Mouse (Mus musculus): Measurements from ENCODE around the gene Vav2. TPM values are rescaled to one million over a fixed set of nuclear protein-coding genes. Genes with fewer than 3 reads are reported as not detected.

Vav2 gene
- polyA plus RNA-seq (2012; rRNA removed): 30.9 and 32.7 TPM in 2 replicates

DNA sequence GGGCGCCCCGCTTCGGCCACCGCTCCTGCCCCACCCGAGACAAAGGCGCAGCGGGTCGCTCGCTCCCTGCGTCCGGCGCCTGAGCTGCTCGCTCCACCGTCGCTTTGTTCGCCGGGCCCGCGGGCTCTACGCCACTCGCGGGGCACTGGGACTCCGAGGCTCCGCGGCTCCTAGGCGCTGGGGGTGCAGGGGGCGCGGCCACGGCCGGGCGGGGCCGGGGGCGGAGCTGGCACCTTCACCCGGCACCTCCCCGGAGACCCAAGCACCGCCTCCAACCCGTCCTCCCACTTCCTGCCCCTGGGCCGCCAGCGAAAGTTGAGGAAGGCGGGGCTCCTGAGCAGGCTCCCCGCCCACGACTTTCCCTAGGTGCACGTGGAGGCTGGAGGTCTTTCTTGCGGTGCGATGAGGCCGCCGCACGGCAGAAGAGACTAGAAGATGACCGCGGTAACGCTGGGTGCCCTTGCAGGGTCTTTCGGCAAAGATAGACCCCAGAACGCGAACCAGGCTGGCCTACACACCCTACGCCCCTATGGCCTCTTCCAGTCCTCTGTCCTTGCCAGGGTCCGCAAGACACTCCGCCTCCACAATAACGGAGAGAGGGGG lies at the start of gene Vav2:
TSS of gene Vav2 (minus strand) at position 179 of the 603 bp plus-strand sequence.
- TF ChIP-seq POLR2A (IDR thresholded peaks at IDR 0.05; ENCODE audit: borderline replicate concordance, extremely low read depth, low read depth, low read length) (peak; percentile 48; the same call in 1 of the 2 replicates), CTCF (IDR thresholded peaks at IDR 0.05; ENCODE audit: insufficient read depth, low read length) (no peak)
- Histone ChIP-seq H3K4me1 (ENCODE audit: control insufficient read depth, insufficient read depth, low read length) (peaks cover 3% of the 10 kb centered on the region), H3K4me3 (replicated peaks; ENCODE audit: extremely low read depth, low read depth, low read length) (peak within 1 kb of the TSS; percentile 88)
- peak; percentile 88 for DNase-seq
- WGBS: under 1% methylated on average over 57 of the region's 58 CpGs

GRCm38 (mm10) chr2:27475495-27476302 lies 48.9 kb upstream of the Vav2 start:
- under 1% methylated on average over 96 of the region's 96 CpGs for WGBS
- peaks cover 10% of the 10 kb centered on the region for H3K4me1 ChIP-seq (ENCODE audit: control insufficient read depth, insufficient read depth, low read length)

DNA sequence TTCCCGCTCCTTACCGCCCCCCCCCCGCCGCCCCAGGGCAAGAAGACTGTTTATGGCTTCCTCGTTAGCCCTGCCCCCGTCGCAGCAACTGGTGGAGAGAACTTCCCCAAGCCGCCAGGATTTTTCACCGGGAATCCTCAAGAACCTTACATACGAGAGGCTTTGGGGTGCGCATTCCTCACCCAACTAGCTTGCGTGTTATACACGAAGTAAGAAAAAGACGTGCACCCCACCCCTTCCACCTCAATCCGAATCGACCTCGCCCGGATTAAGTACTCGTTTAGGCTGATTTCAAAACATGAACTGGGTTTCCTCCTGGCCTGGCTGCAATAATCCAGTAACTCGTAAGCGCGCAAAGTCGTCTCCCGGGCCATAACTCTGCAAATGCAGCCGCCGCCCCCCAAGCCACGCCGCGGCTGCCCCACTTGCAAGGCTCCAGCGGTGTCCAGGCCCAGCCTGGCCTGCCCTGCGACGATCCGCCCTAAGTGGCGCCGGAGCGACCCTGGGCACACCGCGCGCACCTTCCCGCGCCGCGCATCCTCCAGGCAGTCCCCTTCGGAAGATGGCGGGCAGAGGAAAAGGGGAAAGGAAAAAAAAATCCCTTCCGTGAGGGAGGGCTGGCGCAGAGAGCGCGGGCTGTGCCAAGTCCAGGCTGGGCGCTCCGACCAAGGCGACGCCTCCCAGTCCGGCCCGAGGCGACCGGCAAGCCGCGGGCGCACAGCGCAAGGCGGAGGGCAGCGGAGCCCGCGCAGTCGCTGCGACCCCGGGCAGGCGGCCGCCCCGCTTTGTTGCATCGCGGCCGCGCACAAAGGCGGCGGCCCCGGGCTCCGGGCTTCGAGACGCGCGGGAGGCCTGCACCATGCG lies 48.0 kb upstream of the Vav2 start:
- peak overlapping the region; percentile 93 for H3K4me3 ChIP-seq (replicated peaks; ENCODE audit: extremely low read depth, low read depth, low read length)
- peaks cover 14% of the 10 kb centered on the region for H3K4me1 ChIP-seq (ENCODE audit: control insufficient read depth, insufficient read depth, low read length)
- no peak for TF ChIP-seq CTCF (IDR thresholded peaks at IDR 0.05; ENCODE audit: insufficient read depth, low read length)
- no peak for TF ChIP-seq POLR2A (IDR thresholded peaks at IDR 0.05; ENCODE audit: borderline replicate concordance, extremely low read depth, low read depth, low read length)
- under 1% methylated on average over 84 of the region's 84 CpGs for WGBS
- DNase-seq: peak; percentile 58

More at GRCm38 (mm10) chr2:27475495-27476302, 48.9 kb upstream of the Vav2 start:
- peak; percentile 86 for DNase-seq
- TF ChIP-seq POLR2A (IDR thresholded peaks at IDR 0.05; ENCODE audit: borderline replicate concordance, extremely low read depth, low read depth, low read length) (peak; percentile 86; the same call in 1 of the 2 replicates), CTCF (IDR thresholded peaks at IDR 0.05; ENCODE audit: insufficient read depth, low read length) (no peak)
- H3K4me3 ChIP-seq (replicated peaks; ENCODE audit: extremely low read depth, low read depth, low read length): peak overlapping the region; percentile 93

DNA sequence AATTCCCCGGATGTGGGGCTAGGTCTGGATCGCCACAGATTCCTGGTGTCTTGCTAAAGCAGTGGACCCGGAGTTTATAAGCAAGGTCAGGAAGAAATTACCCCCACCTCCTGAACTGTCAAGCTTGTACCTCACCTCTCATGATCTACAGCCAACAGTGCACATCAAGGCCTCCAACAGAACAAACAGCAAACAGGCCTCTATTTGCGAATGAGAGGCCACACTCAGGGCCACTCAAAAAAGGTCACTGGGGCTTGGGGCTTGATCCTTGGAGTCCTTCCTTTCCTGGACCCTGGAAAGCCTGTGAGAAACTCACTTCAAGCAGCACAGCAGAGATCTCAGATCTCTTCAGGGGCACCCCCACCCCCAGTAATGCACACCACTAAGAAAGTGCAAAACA lies 47.1 kb upstream of the Vav2 start:
- TF ChIP-seq CTCF (IDR thresholded peaks at IDR 0.05; ENCODE audit: insufficient read depth, low read length) (no peak), POLR2A (IDR thresholded peaks at IDR 0.05; ENCODE audit: borderline replicate concordance, extremely low read depth, low read depth, low read length) (no peak)
- peaks cover 14% of the 10 kb centered on the region for H3K4me1 ChIP-seq (ENCODE audit: control insufficient read depth, insufficient read depth, low read length)
- DNase-seq: no peak
- H3K4me3 ChIP-seq (replicated peaks; ENCODE audit: extremely low read depth, low read depth, low read length): peak overlapping the region; percentile 11
- WGBS: 20% methylated on average over 4 of the region's 4 CpGs

DNA sequence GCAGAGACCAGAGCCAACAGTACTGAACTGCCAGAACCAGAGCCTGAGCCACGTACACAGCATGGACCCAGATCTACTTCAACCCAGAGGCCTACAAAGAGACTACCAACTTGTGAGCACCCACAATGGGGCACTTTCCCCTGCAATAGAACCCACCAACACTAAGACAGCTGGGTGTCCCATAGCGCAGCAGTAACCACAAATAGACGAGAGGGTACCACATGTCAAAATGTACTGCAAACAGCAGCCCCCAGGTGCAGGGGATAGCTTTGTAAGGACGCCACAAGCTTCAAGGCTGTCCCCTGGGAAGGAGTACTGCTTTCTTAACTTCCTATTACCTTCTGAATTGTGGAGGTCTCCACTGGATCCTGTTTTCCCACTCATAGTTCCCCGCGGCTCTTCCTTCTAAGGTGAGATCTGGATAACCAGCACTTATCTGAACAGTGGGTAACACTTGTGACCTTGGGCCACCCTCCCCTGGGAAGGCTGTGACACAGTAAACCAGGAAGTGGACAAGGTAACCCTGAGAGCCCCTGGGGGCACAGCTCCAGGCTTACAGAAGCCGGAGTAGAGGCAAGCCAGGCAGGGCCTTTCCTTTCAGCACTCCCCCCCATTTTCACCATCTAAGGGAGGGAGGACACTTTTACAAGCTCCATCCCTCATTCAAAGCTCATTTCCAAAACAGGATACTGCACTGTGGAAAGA lies 46.4 kb upstream of the Vav2 start:
- DNase-seq: no peak
- TF ChIP-seq POLR2A (IDR thresholded peaks at IDR 0.05; ENCODE audit: borderline replicate concordance, extremely low read depth, low read depth, low read length) (no peak), CTCF (IDR thresholded peaks at IDR 0.05; ENCODE audit: insufficient read depth, low read length) (no peak)
- H3K4me1 ChIP-seq (ENCODE audit: control insufficient read depth, insufficient read depth, low read length): peaks cover 14% of the 10 kb centered on the region
- 55% methylated on average over 7 of the region's 7 CpGs for WGBS
- no peak overlapping the region for H3K4me3 ChIP-seq (replicated peaks; ENCODE audit: extremely low read depth, low read depth, low read length)

GRCm38 (mm10) chr2:27471170-27471584 lies 44.3 kb upstream of the Vav2 start:
- DNase-seq: no peak
- H3K4me1 ChIP-seq (ENCODE audit: control insufficient read depth, insufficient read depth, low read length): peaks cover 14% of the 10 kb centered on the region
- no peak overlapping the region for H3K4me3 ChIP-seq (replicated peaks; ENCODE audit: extremely low read depth, low read depth, low read length)
- no peak for TF ChIP-seq CTCF (IDR thresholded peaks at IDR 0.05; ENCODE audit: insufficient read depth, low read length)
- TF ChIP-seq POLR2A (IDR thresholded peaks at IDR 0.05; ENCODE audit: borderline replicate concordance, extremely low read depth, low read depth, low read length): no peak

DNA sequence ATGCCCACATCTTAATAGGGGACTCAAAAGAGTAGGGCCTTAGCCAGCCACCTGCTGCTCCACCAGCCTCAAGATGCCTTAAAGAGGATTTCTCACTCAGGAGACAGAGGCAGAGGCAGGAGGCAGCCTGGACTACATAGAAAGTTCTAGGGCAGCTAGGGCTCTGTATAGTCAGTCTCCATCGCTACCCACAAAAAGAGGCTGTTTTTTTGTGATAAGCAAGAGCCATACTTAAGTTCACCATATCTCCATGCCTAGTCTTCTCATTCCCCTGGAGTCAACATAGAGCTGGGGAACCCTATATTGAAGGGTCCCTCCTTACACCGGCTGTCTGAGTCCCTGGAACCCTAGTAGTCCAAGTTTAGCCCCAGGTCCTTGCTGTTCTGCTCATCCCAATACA lies 43.7 kb upstream of the Vav2 start:
- no peak overlapping the region for H3K4me3 ChIP-seq (replicated peaks; ENCODE audit: extremely low read depth, low read depth, low read length)
- no peak for TF ChIP-seq CTCF (IDR thresholded peaks at IDR 0.05; ENCODE audit: insufficient read depth, low read length)
- TF ChIP-seq POLR2A (IDR thresholded peaks at IDR 0.05; ENCODE audit: borderline replicate concordance, extremely low read depth, low read depth, low read length): no peak
- peaks cover 14% of the 10 kb centered on the region for H3K4me1 ChIP-seq (ENCODE audit: control insufficient read depth, insufficient read depth, low read length)
- DNase-seq: no peak
- 90% methylated on average over 2 of the region's 2 CpGs for WGBS

- TF ChIP-seq POLR2A (IDR thresholded peaks at IDR 0.05; ENCODE audit: borderline replicate concordance, extremely low read depth, low read depth, low read length) (no peak), CTCF (IDR thresholded peaks at IDR 0.05; ENCODE audit: insufficient read depth, low read length) (no peak)
- DNase-seq: no peak
- H3K4me1 ChIP-seq (ENCODE audit: control insufficient read depth, insufficient read depth, low read length): peaks cover 14% of the 10 kb centered on the region
- H3K4me3 ChIP-seq (replicated peaks; ENCODE audit: extremely low read depth, low read depth, low read length): no peak overlapping the region
- 59% methylated on average over 3 of the region's 3 CpGs for WGBS
These were observed 43.1 kb upstream of the Vav2 start for GRCm38 (mm10) chr2:27469991-27470355.
